Mouse (Mus musculus): ENCODE measurements around the gene Bspry. TPM values are rescaled to one million over a fixed set of nuclear protein-coding genes. Genes with fewer than 3 reads are reported as not detected.
A peak's percentile ranks its signal among the peaks of the same experiment; 100 is the strongest.

The Bspry gene
- polyA plus RNA-seq (2015; fragmentation: Nextera tagmentation; extraction: Ambion mirVana): 0.78 and 0.85 TPM in 2 replicates

DNA sequence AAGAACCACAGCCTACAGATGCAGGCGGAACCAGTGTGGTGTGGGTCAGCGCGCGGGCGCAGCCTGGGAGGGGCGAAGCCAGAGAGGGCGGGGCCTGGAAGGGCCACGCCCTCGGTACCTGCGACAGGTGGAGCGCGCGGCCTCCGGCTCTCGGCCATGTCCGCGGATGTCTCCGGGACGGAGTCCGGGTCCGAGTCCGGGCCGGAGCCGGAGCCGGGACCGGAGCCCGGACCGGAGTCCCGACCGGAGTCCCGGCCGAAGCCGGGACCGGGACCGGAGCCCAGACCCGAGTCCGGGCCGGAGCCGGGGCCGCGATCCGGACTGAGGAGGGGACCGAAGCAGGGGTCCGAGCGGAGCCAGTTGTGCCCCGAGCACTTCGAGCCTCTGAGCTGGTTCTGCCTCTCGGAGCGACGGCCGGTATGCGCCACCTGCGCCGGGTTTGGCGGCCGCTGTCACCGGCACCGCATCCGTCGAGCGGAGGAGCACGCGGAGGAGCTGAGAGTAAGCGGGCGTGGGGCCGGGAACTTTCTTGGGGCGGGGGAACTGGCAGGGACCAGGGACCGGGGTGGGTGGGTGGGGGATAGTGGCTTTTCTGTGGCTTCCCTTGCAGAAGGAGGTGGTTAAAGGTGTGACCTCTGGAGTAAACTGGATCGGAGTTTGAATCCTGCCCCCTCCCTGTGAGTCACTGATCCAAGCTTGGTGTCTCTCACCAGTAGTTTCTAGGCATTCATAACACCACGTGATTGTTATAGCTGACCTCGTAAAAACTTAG lies at the start of gene Bspry:
Gene Bspry (plus strand): TSS at position 117 of the 772 bp plus-strand sequence.
- peak within 1 kb of the TSS; percentile 55 for H3K4me2 ChIP-seq (replicated peaks)
- H3K9me3 ChIP-seq: no peaks in the 10 kb centered on the region
- peaks cover 9% of the 10 kb centered on the region for H3K4me1 ChIP-seq
- H3K4me3 ChIP-seq: peak within 1 kb of the TSS; percentile 41
- H3K9ac ChIP-seq (replicated peaks): no peak within 1 kb of the TSS
- peaks cover 28% of the 10 kb centered on the region for H3K27me3 ChIP-seq
- no peak within 1 kb of the TSS for H3K27ac ChIP-seq (replicated peaks)
- no peaks in the 10 kb centered on the region for H3K36me3 ChIP-seq
- 2% methylated on average over 67 of the region's 71 CpGs for WGBS
- peak; percentile 74 for ATAC-seq (replicated peaks)

DNA sequence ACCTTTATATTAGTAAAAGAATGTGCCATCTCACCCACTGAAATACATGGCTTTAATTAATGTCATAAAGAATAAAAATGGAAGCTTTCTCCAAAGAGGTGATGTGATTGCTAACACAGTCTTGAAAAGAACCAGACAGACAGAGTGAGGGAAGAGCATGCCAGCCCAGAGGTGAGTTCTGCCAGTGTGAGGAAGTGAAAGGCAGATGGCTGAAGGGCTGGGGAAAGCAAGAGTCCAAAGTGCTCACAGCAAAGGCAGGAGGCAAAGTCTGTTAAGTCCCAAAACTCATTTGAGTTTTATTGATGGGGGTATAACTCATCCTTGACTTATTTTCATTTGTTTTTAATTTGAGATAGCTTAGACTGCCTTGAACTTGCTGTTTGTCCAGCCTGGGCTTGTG lies 49.2 kb upstream of the Bspry start:
- no peaks in the 10 kb centered on the region for H3K27me3 ChIP-seq
- no peaks in the 10 kb centered on the region for H3K4me1 ChIP-seq
- H3K4me3 ChIP-seq: no peak overlapping the region
- H3K9ac ChIP-seq (replicated peaks): no peak overlapping the region
- no peak overlapping the region for H3K4me2 ChIP-seq (replicated peaks)
- H3K27ac ChIP-seq (replicated peaks): no peak overlapping the region
- no peaks in the 10 kb centered on the region for H3K9me3 ChIP-seq
- no peak for ATAC-seq (replicated peaks)
- peaks cover 2% of the 10 kb centered on the region; the same call in 1 of the 2 replicates for H3K36me3 ChIP-seq

- Histone ChIP-seq H3K4me1 (no peaks in the 10 kb centered on the region), H3K4me2 (replicated peaks) (no peak overlapping the region), H3K9ac (replicated peaks) (no peak overlapping the region), H3K27me3 (no peaks in the 10 kb centered on the region), H3K36me3 (no peaks in the 10 kb centered on the region), H3K4me3 (no peak overlapping the region), H3K9me3 (no peaks in the 10 kb centered on the region), H3K27ac (replicated peaks) (no peak overlapping the region)
- ATAC-seq (replicated peaks): no peak
- WGBS: 82% methylated on average over 4 of the region's 4 CpGs
These were observed 48.3 kb upstream of the Bspry start for GRCm38 (mm10) chr4:62431522-62431921.

- Histone ChIP-seq H3K4me3 (no peak overlapping the region), H3K4me2 (replicated peaks) (no peak overlapping the region), H3K4me1 (no peaks in the 10 kb centered on the region), H3K27me3 (no peaks in the 10 kb centered on the region), H3K9ac (replicated peaks) (no peak overlapping the region), H3K9me3 (no peaks in the 10 kb centered on the region), H3K36me3 (no peaks in the 10 kb centered on the region), H3K27ac (replicated peaks) (no peak overlapping the region)
- ATAC-seq (replicated peaks): no peak
- 79% methylated on average over 7 of the region's 7 CpGs for WGBS
These were observed 45.6 kb upstream of the Bspry start for GRCm38 (mm10) chr4:62433939-62434870.

- 81% methylated on average over 6 of the region's 6 CpGs for WGBS
These were observed 44.8 kb upstream of the Bspry start, which contains the start of gene Rnf183 for GRCm38 (mm10) chr4:62435081-62435480. TSS of gene Rnf183 (minus strand) at chr4:62435252.

GRCm38 (mm10) chr4:62437256-62437778 lies 42.5 kb upstream of the Bspry start:
- Histone ChIP-seq H3K4me2 (replicated peaks) (no peak overlapping the region), H3K27me3 (no peaks in the 10 kb centered on the region), H3K4me3 (no peak overlapping the region), H3K9me3 (no peaks in the 10 kb centered on the region), H3K9ac (replicated peaks) (no peak overlapping the region), H3K27ac (replicated peaks) (no peak overlapping the region), H3K4me1 (no peaks in the 10 kb centered on the region), H3K36me3 (no peaks in the 10 kb centered on the region)
- WGBS: 96% methylated on average over 3 of the region's 3 CpGs
- ATAC-seq (replicated peaks): no peak

More at GRCm38 (mm10) chr4:62435081-62435480, 44.8 kb upstream of the Bspry start, which contains the start of gene Rnf183:
- H3K4me2 ChIP-seq (replicated peaks): no peak within 1 kb of the TSS
- no peak within 1 kb of the TSS for H3K4me3 ChIP-seq
- H3K27me3 ChIP-seq: no peaks in the 10 kb centered on the region
- H3K36me3 ChIP-seq: no peaks in the 10 kb centered on the region
- no peak within 1 kb of the TSS for H3K9ac ChIP-seq (replicated peaks)
- H3K4me1 ChIP-seq: no peaks in the 10 kb centered on the region
- H3K9me3 ChIP-seq: no peaks in the 10 kb centered on the region
- no peak within 1 kb of the TSS for H3K27ac ChIP-seq (replicated peaks)
- no peak for ATAC-seq (replicated peaks)

GRCm38 (mm10) chr4:62437871-62438270 lies 42.0 kb upstream of the Bspry start:
- Histone ChIP-seq H3K36me3 (no peaks in the 10 kb centered on the region), H3K27me3 (no peaks in the 10 kb centered on the region), H3K9me3 (no peaks in the 10 kb centered on the region), H3K27ac (replicated peaks) (no peak overlapping the region), H3K4me3 (no peak overlapping the region), H3K9ac (replicated peaks) (no peak overlapping the region), H3K4me2 (replicated peaks) (no peak overlapping the region), H3K4me1 (no peaks in the 10 kb centered on the region)
- WGBS: 85% methylated on average over 7 of the region's 7 CpGs
- ATAC-seq (replicated peaks): no peak

GRCm38 (mm10) chr4:62439793-62440192 lies 40.1 kb upstream of the Bspry start:
- no peak for ATAC-seq (replicated peaks)

GRCm38 (mm10) chr4:62440544-62440943 lies 39.3 kb upstream of the Bspry start:
- Histone ChIP-seq H3K4me3 (no peak overlapping the region), H3K4me1 (no peaks in the 10 kb centered on the region), H3K4me2 (replicated peaks) (no peak overlapping the region), H3K27ac (replicated peaks) (no peak overlapping the region), H3K27me3 (no peaks in the 10 kb centered on the region), H3K9ac (replicated peaks) (no peak overlapping the region), H3K9me3 (no peaks in the 10 kb centered on the region), H3K36me3 (no peaks in the 10 kb centered on the region)
- ATAC-seq (replicated peaks): no peak
- 78% methylated on average over 4 of the region's 4 CpGs for WGBS

More at GRCm38 (mm10) chr4:62439793-62440192, 40.1 kb upstream of the Bspry start:
- Histone ChIP-seq H3K27me3 (no peaks in the 10 kb centered on the region), H3K9me3 (no peaks in the 10 kb centered on the region), H3K4me1 (no peaks in the 10 kb centered on the region), H3K4me3 (no peak overlapping the region), H3K9ac (replicated peaks) (no peak overlapping the region), H3K4me2 (replicated peaks) (no peak overlapping the region), H3K36me3 (no peaks in the 10 kb centered on the region), H3K27ac (replicated peaks) (no peak overlapping the region)
- WGBS: 70% methylated on average over 4 of the region's 4 CpGs

GRCm38 (mm10) chr4:62440986-62441385 lies 38.9 kb upstream of the Bspry start:
- Histone ChIP-seq H3K4me3 (no peak overlapping the region), H3K4me1 (no peaks in the 10 kb centered on the region), H3K27me3 (no peaks in the 10 kb centered on the region), H3K36me3 (no peaks in the 10 kb centered on the region), H3K27ac (replicated peaks) (no peak overlapping the region), H3K4me2 (replicated peaks) (no peak overlapping the region), H3K9me3 (no peaks in the 10 kb centered on the region), H3K9ac (replicated peaks) (no peak overlapping the region)
- WGBS: 74% methylated on average over 4 of the region's 4 CpGs
- ATAC-seq (replicated peaks): no peak

DNA sequence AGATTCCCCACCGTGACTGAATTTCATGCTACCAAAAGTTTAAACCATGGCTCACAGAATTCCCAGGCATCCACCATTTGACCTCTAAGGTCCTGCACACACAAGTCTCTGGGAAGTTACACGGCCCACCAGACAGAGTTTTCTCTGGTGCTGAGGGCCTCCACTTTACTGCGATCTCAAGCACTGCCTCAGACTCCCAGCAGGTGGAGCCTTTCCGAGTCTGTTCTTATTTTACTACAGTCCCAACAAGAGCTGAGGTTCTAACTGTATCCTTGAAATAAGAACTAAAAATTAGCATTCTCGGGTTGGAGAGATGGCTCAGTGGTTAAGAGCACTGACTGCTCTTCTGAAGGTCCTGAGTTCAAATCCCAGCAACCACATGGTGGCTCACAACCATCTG lies 24.9 kb upstream of the Bspry start:
- no peak overlapping the region for H3K27ac ChIP-seq (replicated peaks)
- no peaks in the 10 kb centered on the region for H3K9me3 ChIP-seq
- no peak overlapping the region for H3K4me3 ChIP-seq
- H3K36me3 ChIP-seq: no peaks in the 10 kb centered on the region
- no peak overlapping the region for H3K9ac ChIP-seq (replicated peaks)
- H3K4me2 ChIP-seq (replicated peaks): no peak overlapping the region
- H3K4me1 ChIP-seq: peaks cover 5% of the 10 kb centered on the region
- ATAC-seq (replicated peaks): no peak
- no peaks in the 10 kb centered on the region for H3K27me3 ChIP-seq
- WGBS: 71% methylated on average over 5 of the region's 5 CpGs

GRCm38 (mm10) chr4:62459081-62459480 lies 20.8 kb upstream of the Bspry start:
- no peaks in the 10 kb centered on the region for H3K36me3 ChIP-seq
- no peak overlapping the region for H3K4me3 ChIP-seq
- ATAC-seq (replicated peaks): peak; percentile 77; the same call in 1 of the 2 replicates
- no peak overlapping the region for H3K27ac ChIP-seq (replicated peaks)
- no peak overlapping the region for H3K9ac ChIP-seq (replicated peaks)
- H3K27me3 ChIP-seq: no peaks in the 10 kb centered on the region
- WGBS: 67% methylated on average over 3 of the region's 3 CpGs
- no peaks in the 10 kb centered on the region for H3K9me3 ChIP-seq
- H3K4me1 ChIP-seq: peaks cover 5% of the 10 kb centered on the region
- no peak overlapping the region for H3K4me2 ChIP-seq (replicated peaks)

Data from forebrain, embryonic 15.5 days (tissue).